Comparison of ENCODE assay signal across 30 mouse cellular contexts in the genomic region with DNA sequence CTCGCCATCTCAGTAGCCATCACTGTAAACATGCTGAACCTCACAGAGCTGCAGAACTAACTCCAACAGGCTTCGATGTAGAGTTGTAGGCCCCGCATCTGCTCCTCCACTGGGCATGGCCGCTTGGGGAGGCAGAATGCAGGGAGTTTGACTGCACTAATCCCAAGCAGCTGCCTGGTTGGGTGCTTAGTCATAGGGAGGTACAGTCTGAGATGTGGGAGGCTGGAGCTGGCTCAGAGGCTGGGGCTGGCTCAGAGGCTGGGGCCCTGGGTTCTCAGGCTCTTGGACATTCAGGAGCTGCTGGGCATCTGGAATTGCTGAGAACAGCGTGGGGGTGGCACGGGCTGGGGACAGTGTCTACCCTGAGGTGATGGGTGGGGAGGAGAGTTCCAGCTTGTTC.
DNase-seq lines count a peak whose midpoint lies in the region; ATAC-seq lines count a peak whose summit lies in the region.
"Had no signal": no experiment of that assay in that cellular context is flagged by ENCODE, and none has a peak within 500 bp of the region (broad histone marks: within the 10 kb centered on the region; RNA-seq: fewer than 3 reads in every experiment).

No protein-coding gene starts in this region.

- H3K36me3 ChIP-seq in forebrain, embryonic 10.5 days (replicated peaks), result no peaks in the 10 kb centered on the region
- H3K36me3 ChIP-seq in forebrain, embryonic 14.5 days (ENCODE audit: control insufficient read depth, insufficient read depth, low read length), result no peaks in the 10 kb centered on the region
- H3K36me3 ChIP-seq: embryonic facial prominence, embryonic 13.5 days; forebrain, embryonic 12.5 days; hindbrain, embryonic 10.5 days; hindbrain, embryonic 15.5 days; kidney, embryonic 15.5 days; liver, embryonic 12.5 days; midbrain, embryonic 12.5 days; neural tube, embryonic 13.5 days had no signal

- 0 out of 2 replicates have a peak overlapping the region, but pooled peaks have one; percentile 13 for H3K27ac ChIP-seq in forebrain, embryonic 10.5 days
- no peak overlapping the region for H3K27ac ChIP-seq in forebrain, embryonic 14.5 days (ENCODE audit: low read depth, low read length)
- H3K27ac ChIP-seq: embryonic facial prominence, embryonic 13.5 days; forebrain, embryonic 12.5 days; heart, adult 2 months; hindbrain, embryonic 10.5 days; hindbrain, embryonic 15.5 days; kidney, embryonic 15.5 days; liver, embryonic 12.5 days; midbrain, embryonic 12.5 days; neural tube, embryonic 13.5 days had no signal

- H3K9me3 ChIP-seq in forebrain, embryonic 10.5 days, result no peaks in the 10 kb centered on the region
- no peaks in the 10 kb centered on the region for H3K9me3 ChIP-seq in forebrain, embryonic 14.5 days (replicated peaks; ENCODE audit: control insufficient read depth, low read length)
- H3K9me3 ChIP-seq: embryonic facial prominence, embryonic 13.5 days; forebrain, embryonic 12.5 days; hindbrain, embryonic 10.5 days; hindbrain, embryonic 15.5 days; kidney, embryonic 15.5 days; liver, embryonic 12.5 days; midbrain, embryonic 12.5 days; neural tube, embryonic 13.5 days had no signal

- H3K27me3 ChIP-seq in forebrain, embryonic 10.5 days (ENCODE audit: poor library complexity, severe bottlenecking), result no peaks in the 10 kb centered on the region
- no peaks in the 10 kb centered on the region for H3K27me3 ChIP-seq in forebrain, embryonic 14.5 days (replicated peaks; ENCODE audit: control insufficient read depth, insufficient read depth, low read length)
- H3K27me3 ChIP-seq: embryonic facial prominence, embryonic 13.5 days; forebrain, embryonic 12.5 days; hindbrain, embryonic 15.5 days; kidney, embryonic 15.5 days; liver, embryonic 12.5 days; midbrain, embryonic 12.5 days; neural tube, embryonic 13.5 days had no signal

- no peak overlapping the region for H3K9ac ChIP-seq in forebrain, embryonic 14.5 days (ENCODE audit: low read length)
- H3K9ac ChIP-seq: embryonic facial prominence, embryonic 13.5 days; forebrain, embryonic 12.5 days; hindbrain, embryonic 15.5 days; kidney, embryonic 15.5 days; liver, embryonic 12.5 days; liver, postnatal 0 days; midbrain, embryonic 12.5 days; neural tube, embryonic 13.5 days had no signal

- intact Hi-C loops in left cerebral cortex, postnatal 4 days (cut with DNase I), result no loop called here

- no peak for DNase-seq in forebrain, embryonic 10.5 days (ENCODE audit: extremely low spot score, low spot score)
- DNase-seq in forebrain, embryonic 14.5 days (ENCODE audit: low spot score), result no peak
- peak; percentile 40 for DNase-seq in left cerebral cortex, adult 18-20 months (ENCODE audit: low spot score in 2 of 2)
- no peak for DNase-seq in left cerebral cortex, postnatal 4 days
- DNase-seq in right cerebral cortex, postnatal 25 days, result peak; percentile 14
- no peak for DNase-seq in right cerebral cortex, postnatal 14 days
- DNase-seq in MN1 (ENCODE audit: low spot score), result no peak
- no peak for DNase-seq in cerebellum, adult 8-10 months
- DNase-seq: adrenal gland, adult 2 months; cerebellum, adult 11 months; cerebellum, adult 9-11 months; embryo, embryonic 11 days; heart, adult 2 months; heart, postnatal 14 days; kidney, adult 18-20 months; kidney, postnatal 25 days; liver, postnatal 0 days; lung, postnatal 36 days had no signal

- 87% methylated on average over 6 of the region's 6 CpGs for WGBS in forebrain, embryonic 10.5 days
- WGBS in forebrain, embryonic 14.5 days, result 92% methylated on average over 6 of the region's 6 CpGs

- H3K4me1 ChIP-seq in forebrain, embryonic 10.5 days, result peaks cover 8% of the 10 kb centered on the region
- H3K4me1 ChIP-seq in forebrain, embryonic 14.5 days (ENCODE audit: control insufficient read depth, insufficient read depth, low read length), result no peaks in the 10 kb centered on the region
- H3K4me1 ChIP-seq: hindbrain, embryonic 15.5 days had no signal

- no peak for ATAC-seq in forebrain, embryonic 14.5 days
- ATAC-seq: activated CD4-positive, CD25-positive, alpha-beta regulatory T cell, adult 4 months; CD4-positive, CD25-positive, alpha-beta regulatory T cell, adult 4 months; inflammation-experienced regulatory T-cells, adult 6 months; liver, postnatal 0 days had no signal

- H3K4me2 ChIP-seq in forebrain, embryonic 14.5 days (ENCODE audit: low read length), result no peak overlapping the region
- H3K4me2 ChIP-seq: embryonic facial prominence, embryonic 13.5 days; forebrain, embryonic 12.5 days; hindbrain, embryonic 15.5 days; kidney, embryonic 15.5 days; liver, embryonic 12.5 days; midbrain, embryonic 12.5 days; neural tube, embryonic 13.5 days had no signal

- no peak overlapping the region for H3K4me3 ChIP-seq in forebrain, embryonic 10.5 days
- no peak overlapping the region for H3K4me3 ChIP-seq in forebrain, embryonic 14.5 days (ENCODE audit: low read depth, low read length)
- H3K4me3 ChIP-seq: embryonic facial prominence, embryonic 13.5 days; erythroblast, embryonic 14.5 days; forebrain, embryonic 12.5 days; heart, adult 2 months; hindbrain, embryonic 10.5 days; hindbrain, embryonic 15.5 days; kidney, embryonic 15.5 days; liver, embryonic 12.5 days; midbrain, embryonic 12.5 days; neural tube, embryonic 13.5 days had no signal

Comparison
In these comparisons a context has a peak if more than half of its experiments do, and no peak if none do; other contexts are left out.
1. DNase-seq: peak in left cerebral cortex, adult 18-20 months (2 of 2) and right cerebral cortex, postnatal 25 days (single experiment); none in forebrain, embryonic 10.5 days (single experiment), forebrain, embryonic 14.5 days (single experiment), left cerebral cortex, postnatal 4 days (single experiment), right cerebral cortex, postnatal 14 days (single experiment), MN1 (single experiment) and cerebellum, adult 8-10 months (single experiment).